Mouse (Mus musculus) heart, postnatal 0 days (tissue): ENCODE results near the gene Map9. TPM values are rescaled to one million over a fixed set of nuclear protein-coding genes. Genes with fewer than 3 reads are reported as not detected.
"Not testable (repeated sequence)": the region's sequence is repeated elsewhere in the genome, so short reads cannot be mapped to it uniquely, and the experiment has no call there.

ENCODE experiments used
- ATAC-seq: fragments of 200-750 bp; cut with Nextera tagmentation; 2 replicates; pipeline ENCODE4 v1.8.0; 2017; ENCODE audit warnings: low read depth, moderate number of reproducible peaks, moderate library complexity; ENCODE audit not compliant: insufficient read depth
- DNase-seq: peaks from one replicate; pipeline ENCODE4 v3.0.0-alpha.2; 2016; ENCODE audit warnings: low spot score
- H3K27ac ChIP-seq: fragments of 300-500 bp; sonication (generic); 2 replicates; pipeline ENCODE4 v1.5.1; 2014; ENCODE audit warnings: low read depth, mild to moderate bottlenecking
- H3K27me3 ChIP-seq: fragments of 300-500 bp; sonication (generic); 2 replicates; pipeline ENCODE4 v1.6.1; 2014; ENCODE audit warnings: low read length, mixed read lengths; ENCODE audit not compliant: control insufficient read depth, insufficient read depth
- H3K36me3 ChIP-seq: fragments of 300-500 bp; sonication (generic); replicated peaks from 2 replicates; pipeline ENCODE4 v1.6.1; 2014; ENCODE audit warnings: low read length, mixed read lengths; ENCODE audit not compliant: control insufficient read depth, insufficient read depth
- H3K4me1 ChIP-seq: fragments of 300-500 bp; sonication (generic); 2 replicates; pipeline ENCODE4 v1.6.1; 2014; ENCODE audit warnings: antibody characterized with exemption; ENCODE audit not compliant: control insufficient read depth, insufficient read depth
- H3K4me2 ChIP-seq: fragments of 300-500 bp; sonication (generic); 2 replicates; pipeline ENCODE4 v1.6.1; 2014; ENCODE audit warnings: low read depth, mild to moderate bottlenecking, low read length, moderate library complexity
- H3K4me3 ChIP-seq: fragments of 300-500 bp; sonication (generic); 2 replicates; pipeline ENCODE4 v1.5.1; 2014; ENCODE audit warnings: low read depth, low read length
- H3K9ac ChIP-seq: fragments of 300-500 bp; sonication (generic); replicated peaks from 2 replicates; pipeline ENCODE4 v1.6.1; 2014; ENCODE audit warnings: low read depth, low read length, mixed read lengths
- H3K9me3 ChIP-seq: fragments of 300-500 bp; sonication (generic); replicated peaks from 2 replicates; pipeline ENCODE4 v1.6.1; 2016; ENCODE audit warnings: low read length; ENCODE audit not compliant: control insufficient read depth
- CTCF ChIP-seq: IDR thresholded peaks from 2 replicates; pipeline ENCODE4 v1.5.1; 2016; ENCODE audit warnings: antibody characterized with exemption, control low read depth, low read depth
- EP300 ChIP-seq: IDR thresholded peaks from 2 replicates; pipeline ENCODE4 v1.6.1; 2016; ENCODE audit warnings: antibody characterized with exemption, low read depth
- WGBS: fragments of 180-500 bp; shearing (Covaris S2); extraction: QIAGEN DNeasy Blood & Tissue Kit; methylation state at CpG from one replicate; pipeline ENCODE4 v1.1.7; 2014; 5-methylcytosine and 5-hydroxymethylcytosine counted together
- polyA plus RNA-seq: library from polyadenylated mRNA; unstranded; fragments of >200 nt; fragmentation: Nextera tagmentation; extraction: Ambion mirVana; gene quantifications from 2 replicates; pipeline ENCODE4 v1.2.1, GENCODE M21; 2015
- total RNA-seq: library from RNA; depleted of rRNA; stranded (reverse); fragments of >200 nt; gene quantifications from 2 replicates; pipeline ENCODE4 v1.2.3, GENCODE M21; 2014; ENCODE audit warnings: low replicate concordance; rRNA removed

Gene Map9
- total and polyA plus RNA-seq, 2 experiments from 2014 or later: 3.7 to 4.3 TPM

GRCm38 (mm10) chr3:82407432-82407831, 49.6 kb downstream of the Map9 start:
- no peak overlapping the region for H3K4me3 ChIP-seq
- WGBS: 41% methylated on average over 2 of the region's 2 CpGs
- H3K4me1 ChIP-seq: no peaks in the 10 kb centered on the region
- H3K27me3 ChIP-seq: no peaks in the 10 kb centered on the region
- ATAC-seq: no peak
- H3K9me3 ChIP-seq: no peaks in the 10 kb centered on the region
- H3K4me2 ChIP-seq: no peak overlapping the region
- TF ChIP-seq EP300 (no peak), CTCF (peak; percentile 26; the same call in 1 of the 2 replicates)
- no peak overlapping the region for H3K9ac ChIP-seq
- H3K36me3 ChIP-seq: no peaks in the 10 kb centered on the region
- DNase-seq: no peak
- H3K27ac ChIP-seq: no peak overlapping the region

GRCm38 (mm10) chr3:82412397-82412796, 54.6 kb downstream of the Map9 start:
- no peak for ATAC-seq
- DNase-seq: peak; percentile 19
- TF ChIP-seq EP300 (no peak), CTCF (no peak)

GRCm38 (mm10) chr3:82417958-82418357, 60.1 kb downstream of the Map9 start:
- TF ChIP-seq CTCF (no peak), EP300 (no peak)
- Histone ChIP-seq H3K36me3 (no peaks in the 10 kb centered on the region), H3K4me3 (no peak overlapping the region), H3K9me3 (no peaks in the 10 kb centered on the region), H3K4me1 (no peaks in the 10 kb centered on the region), H3K9ac (no peak overlapping the region), H3K27ac (no peak overlapping the region), H3K27me3 (no peaks in the 10 kb centered on the region), H3K4me2 (no peak overlapping the region)
- WGBS: 70% methylated on average over 3 of the region's 3 CpGs
- DNase-seq (no peak), ATAC-seq (no peak)

More at GRCm38 (mm10) chr3:82412397-82412796, 54.6 kb downstream of the Map9 start:
- Histone ChIP-seq H3K4me3 (no peak overlapping the region), H3K9me3 (no peaks in the 10 kb centered on the region), H3K4me2 (no peak overlapping the region), H3K9ac (no peak overlapping the region), H3K4me1 (no peaks in the 10 kb centered on the region), H3K27ac (no peak overlapping the region), H3K36me3 (no peaks in the 10 kb centered on the region), H3K27me3 (no peaks in the 10 kb centered on the region)

GRCm38 (mm10) chr3:82435351-82435750, 77.5 kb downstream of the Map9 start:
- no peak for ATAC-seq
- Histone ChIP-seq H3K9ac (no peak overlapping the region), H3K9me3 (no peaks in the 10 kb centered on the region), H3K4me3 (no peak overlapping the region), H3K27ac (no peak overlapping the region), H3K4me2 (no peak overlapping the region), H3K36me3 (no peaks in the 10 kb centered on the region), H3K4me1 (no peaks in the 10 kb centered on the region), H3K27me3 (no peaks in the 10 kb centered on the region)
- 87% methylated on average over 8 of the region's 8 CpGs for WGBS
- no peak for DNase-seq
- no peak for TF ChIP-seq EP300
- TF ChIP-seq CTCF: no peak

GRCm38 (mm10) chr3:82440976-82441375, 83.1 kb downstream of the Map9 start:
- H3K27me3 ChIP-seq: no peaks in the 10 kb centered on the region
- TF ChIP-seq EP300: no peak
- TF ChIP-seq CTCF: no peak
- 24% methylated on average over 3 of the region's 3 CpGs for WGBS
- H3K4me3 ChIP-seq: no peak overlapping the region
- H3K4me1 ChIP-seq: no peaks in the 10 kb centered on the region
- H3K9ac ChIP-seq: no peak overlapping the region
- no peak for DNase-seq
- no peak for ATAC-seq
- H3K27ac ChIP-seq: no peak overlapping the region
- H3K36me3 ChIP-seq: no peaks in the 10 kb centered on the region
- H3K4me2 ChIP-seq: no peak overlapping the region
- H3K9me3 ChIP-seq: no peaks in the 10 kb centered on the region

- not testable (repeated sequence) for H3K9me3 ChIP-seq, H3K36me3 ChIP-seq, H3K27me3 ChIP-seq, ATAC-seq, H3K4me3 ChIP-seq, H3K4me2 ChIP-seq, H3K4me1 ChIP-seq, DNase-seq, H3K27ac ChIP-seq, H3K9ac ChIP-seq
Observed at GRCm38 (mm10) chr3:82441601-82442000, 83.8 kb downstream of the Map9 start.

Other genes with a start within 250 kb of the Map9 start
- gene Gucy1a1, start 212.3 kb upstream of the Map9 start, total RNA-seq: 23.3 and 28.7 TPM in 2 replicates
- gene Gucy1a1, start 212.3 kb upstream of the Map9 start, polyA plus RNA-seq: 24.6 and 25.7 TPM in 2 replicates
- not detected in 2 replicates for gene Npy2r, start 190.0 kb downstream of the Map9 start, total RNA-seq
- gene Npy2r, start 190.0 kb downstream of the Map9 start, polyA plus RNA-seq: not detected in 2 replicates